Mouse (Mus musculus) C2C12 (cell line): ENCODE data around the gene Hoxb4.

Experiments used
- CTCF ChIP-seq: IDR thresholded peaks from one replicate; pipeline ENCODE4 v1.5.1; 2011; ENCODE audit not compliant: control insufficient read depth, insufficient read depth, insufficient read length
- MAX ChIP-seq: IDR thresholded peaks from one replicate; pipeline ENCODE4 v1.6.1; 2011; ENCODE audit warnings: mild to moderate bottlenecking, control low read depth
- MYOD1 ChIP-seq: IDR thresholded peaks from one replicate; pipeline ENCODE4 v1.6.1; 2011; ENCODE audit warnings: low read depth; ENCODE audit not compliant: control insufficient read depth, insufficient read length
- MYOG ChIP-seq: IDR thresholded peaks from one replicate; pipeline ENCODE4 v1.6.1; 2011; ENCODE audit not compliant: control insufficient read depth, insufficient read length; ENCODE audit errors: extremely low read depth
- USF1 ChIP-seq: IDR thresholded peaks from one replicate; pipeline ENCODE4 v1.6.1; 2011; ENCODE audit warnings: low read depth, mild to moderate bottlenecking, control low read depth, moderate library complexity

- no peak for TF ChIP-seq CTCF
- TF ChIP-seq MYOD1, result no peak
- no peak for TF ChIP-seq MYOG
- no peak for TF ChIP-seq USF1
- no peak for TF ChIP-seq MAX
These were observed 50.6 kb downstream of the Hoxb4 start for GRCm38 (mm10) chr11:96368686-96369085.
